Mouse (Mus musculus): ENCODE results near the gene D430041D05Rik.

DNA sequence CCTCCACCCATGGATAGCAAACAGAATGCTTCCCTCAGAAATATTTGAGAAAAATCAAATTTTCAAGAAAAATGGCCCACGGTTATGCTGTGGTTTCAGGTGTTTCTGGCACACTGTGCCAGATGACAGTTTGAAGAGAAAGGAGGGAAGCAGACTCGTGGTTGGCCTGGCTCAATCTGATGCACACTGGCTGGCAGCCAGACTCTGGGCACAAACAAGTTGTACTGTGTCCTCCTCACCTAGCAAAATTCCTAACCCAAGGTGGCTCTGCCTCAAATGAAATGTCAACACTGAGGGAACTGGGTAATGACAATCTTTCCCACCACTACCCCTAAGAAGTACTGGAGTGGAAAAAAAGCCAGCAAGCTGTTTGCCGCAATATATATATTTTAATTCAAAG, 15.3 kb upstream of the D430041D05Rik start:
- TF ChIP-seq TCF12 (IDR thresholded peaks at IDR 0.05; ENCODE audit: insufficient read depth, poor library complexity, severe bottlenecking) (no peak), MAX (IDR thresholded peaks at IDR 0.05; ENCODE audit: low read depth) (no peak), POLR2AphosphoS2 (IDR thresholded peaks at IDR 0.05; ENCODE audit: insufficient read length, low read depth) (no peak), POLR2A (IDR thresholded peaks at IDR 0.05; ENCODE audit: insufficient read length, low read depth) (no peak)

All from myocyte (in vitro differentiated cells).